Mouse (Mus musculus): Measurements from ENCODE around the gene AC170998.1. TPM values are rescaled to one million over a fixed set of nuclear protein-coding genes. Genes with fewer than 3 reads are reported as not detected.
A peak's percentile ranks its signal among the peaks of the same experiment; 100 is the strongest.
"Not testable (repeated sequence)": the region's sequence is repeated elsewhere in the genome, so short reads cannot be mapped to it uniquely, and the experiment has no call there.

AC170998.1 gene
- total RNA-seq, 2 experiments from 2014 or later: 1.1 to 6.5 TPM

GRCm38 (mm10) chr17:28706697-28707096 is 19.2 kb upstream of the AC170998.1 start:
- peak; percentile 43 for ATAC-seq (replicated peaks; ENCODE audit: poor library complexity)

DNA sequence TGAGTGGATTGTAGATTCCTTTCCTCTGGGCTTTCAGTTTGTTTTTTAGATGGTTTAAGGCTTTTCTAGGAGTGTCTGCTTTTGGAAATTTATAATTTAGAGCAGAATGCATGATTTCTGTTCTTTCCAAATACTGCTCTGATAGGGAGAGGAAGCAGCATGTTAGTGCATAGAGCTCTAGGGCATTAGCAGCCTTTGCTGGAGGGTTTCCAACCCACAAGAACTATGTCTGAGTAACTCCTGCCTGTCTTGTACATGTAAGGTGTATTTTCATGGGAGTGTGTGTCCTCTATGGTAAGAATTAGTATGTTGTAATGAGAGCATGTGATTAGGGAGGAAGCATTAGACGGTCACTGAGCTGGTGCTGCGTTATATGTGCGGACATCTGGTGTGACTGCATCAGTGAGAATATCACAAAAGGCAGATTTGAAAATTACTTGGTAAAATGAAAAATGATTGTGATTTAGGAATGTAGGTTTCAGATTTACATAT is 18.7 kb upstream of the AC170998.1 start:
- peak; percentile 17; the same call in 1 of the 2 replicates for ATAC-seq (replicated peaks; ENCODE audit: poor library complexity)

DNA sequence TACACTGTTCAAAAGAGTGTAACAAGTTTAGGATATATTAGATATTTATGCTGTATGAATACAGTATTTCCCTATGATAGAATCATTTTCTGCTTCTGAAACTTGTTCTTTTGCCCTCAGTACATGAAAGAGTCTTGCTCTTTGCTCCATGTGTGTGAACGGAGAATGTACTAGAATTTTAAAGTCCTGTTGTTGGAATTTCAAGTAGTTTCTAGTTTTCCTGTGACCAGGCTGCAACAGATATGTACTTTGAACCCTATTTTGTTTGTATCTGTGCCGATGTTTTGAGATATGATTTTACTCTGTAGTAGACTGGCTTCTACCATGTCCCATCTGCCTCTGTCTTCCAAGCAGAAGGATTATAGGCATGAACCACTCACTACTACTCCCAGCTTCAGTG is 18.1 kb upstream of the AC170998.1 start:
- no peak for ATAC-seq (replicated peaks; ENCODE audit: poor library complexity)

GRCm38 (mm10) chr17:28708989-28709388 is 16.9 kb upstream of the AC170998.1 start:
- peak; percentile 41; the same call in 1 of the 2 replicates for ATAC-seq (replicated peaks; ENCODE audit: poor library complexity)

DNA sequence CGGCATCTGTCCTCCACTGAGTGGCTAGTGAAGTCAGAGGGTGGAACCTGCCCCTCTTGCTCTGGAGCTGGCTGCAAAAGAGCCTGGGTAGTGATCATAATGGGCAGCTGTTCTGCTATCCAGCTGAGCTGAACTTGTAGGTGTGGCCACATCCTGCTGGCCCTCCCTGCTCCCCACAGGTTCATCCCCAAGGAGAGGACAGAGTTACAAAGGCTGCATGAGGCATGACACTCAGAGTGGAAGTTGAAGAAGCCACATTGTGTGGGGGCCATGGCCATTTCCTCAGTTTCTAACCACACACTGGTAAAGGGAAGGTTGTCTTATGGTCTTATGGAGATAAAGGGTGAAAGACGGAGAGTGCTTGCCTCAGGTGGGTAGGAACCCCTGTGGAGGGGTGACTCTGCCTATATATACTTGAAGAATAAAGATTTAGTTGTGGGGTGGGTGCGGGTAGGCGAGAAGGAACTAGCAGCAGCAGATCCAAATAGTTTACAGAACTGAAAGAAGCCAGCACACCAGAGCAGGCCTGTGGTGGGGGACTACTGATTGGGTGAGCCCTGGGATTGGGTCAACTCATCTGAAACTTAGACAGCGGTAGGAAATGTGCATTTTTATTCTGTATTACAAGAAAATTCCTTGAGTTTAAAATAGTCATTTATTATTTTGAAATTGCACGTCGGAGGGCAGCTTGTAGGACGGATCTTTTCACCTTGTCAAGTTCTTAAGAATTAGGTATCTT is 16.2 kb upstream of the AC170998.1 start:
- ATAC-seq (replicated peaks; ENCODE audit: poor library complexity): peak; percentile 66

DNA sequence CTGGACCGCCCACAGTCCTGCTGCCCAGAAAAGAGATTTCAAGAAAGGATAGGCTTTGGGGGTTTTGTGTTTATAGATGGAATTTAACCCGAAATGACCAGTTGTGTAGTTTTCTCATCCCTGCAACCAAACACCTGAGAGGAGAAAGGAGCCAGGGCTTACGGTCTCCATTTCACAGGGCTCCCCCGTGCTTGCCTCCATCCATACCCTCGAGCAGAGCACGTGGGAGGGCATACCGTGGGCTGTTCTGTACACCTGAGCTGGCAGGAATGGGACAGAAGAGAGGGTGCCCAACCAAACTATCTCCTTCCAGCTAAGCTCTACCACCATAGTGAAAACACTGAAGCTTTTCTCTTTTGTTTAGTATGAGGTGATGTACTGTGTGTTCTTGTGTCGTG is 15.6 kb upstream of the AC170998.1 start:
- ATAC-seq (replicated peaks; ENCODE audit: poor library complexity): no peak

GRCm38 (mm10) chr17:28711237-28711636 is 14.6 kb upstream of the AC170998.1 start:
- ATAC-seq (replicated peaks; ENCODE audit: poor library complexity): no peak

- no peak for ATAC-seq (replicated peaks; ENCODE audit: poor library complexity)
Measured at GRCm38 (mm10) chr17:28712305-28712704, 13.6 kb upstream of the AC170998.1 start.

DNA sequence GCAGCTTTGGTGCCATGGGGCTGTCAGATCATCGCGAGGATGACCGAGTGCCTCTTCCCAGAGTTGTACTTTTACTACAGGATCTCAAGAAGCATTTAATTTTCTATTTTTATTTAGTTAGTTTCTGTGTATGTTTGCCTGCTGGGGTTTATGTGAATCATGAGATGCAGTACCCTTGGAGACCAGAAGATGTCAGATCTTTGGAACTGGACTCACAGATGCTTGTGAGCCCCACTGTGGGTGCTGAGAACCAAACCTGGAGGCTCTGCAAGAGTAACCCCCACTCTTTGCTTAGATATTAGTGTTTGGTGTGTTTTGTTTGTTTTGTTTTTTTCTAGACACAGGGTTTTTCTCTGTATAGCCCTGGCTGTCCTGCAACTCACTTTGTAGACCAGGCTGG is 11.9 kb upstream of the AC170998.1 start:
- no peak; the same call in 1 of the 2 replicates for ATAC-seq (replicated peaks; ENCODE audit: poor library complexity)

- ATAC-seq (replicated peaks; ENCODE audit: poor library complexity): no peak
Measured at GRCm38 (mm10) chr17:28715832-28716548, 9.9 kb upstream of the AC170998.1 start.

DNA sequence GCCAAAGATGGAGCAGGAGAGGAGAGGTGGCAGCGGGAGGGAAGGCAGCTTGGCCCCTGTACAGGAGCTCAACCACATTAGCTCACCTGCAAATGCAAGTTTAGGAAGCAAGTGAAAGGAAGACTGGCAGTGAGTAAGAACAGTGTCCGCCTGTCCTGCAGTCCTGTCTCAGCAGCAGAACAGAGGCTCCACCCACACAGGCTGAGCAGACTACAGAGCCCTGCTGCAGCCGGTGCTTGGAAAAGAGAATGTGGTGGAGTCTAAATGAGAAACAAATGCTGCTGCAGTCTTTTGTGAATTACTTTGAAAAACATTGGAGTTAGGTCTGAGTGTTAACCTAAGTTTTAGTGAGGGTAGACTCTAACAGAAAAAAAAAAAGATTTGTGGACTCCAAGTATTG is 8.3 kb upstream of the AC170998.1 start:
- ATAC-seq (replicated peaks; ENCODE audit: poor library complexity): no peak

- not testable (repeated sequence) for ATAC-seq (replicated peaks; ENCODE audit: poor library complexity)
Measured at GRCm38 (mm10) chr17:28727511-28727910, 1.6 kb downstream of the AC170998.1 start.

DNA sequence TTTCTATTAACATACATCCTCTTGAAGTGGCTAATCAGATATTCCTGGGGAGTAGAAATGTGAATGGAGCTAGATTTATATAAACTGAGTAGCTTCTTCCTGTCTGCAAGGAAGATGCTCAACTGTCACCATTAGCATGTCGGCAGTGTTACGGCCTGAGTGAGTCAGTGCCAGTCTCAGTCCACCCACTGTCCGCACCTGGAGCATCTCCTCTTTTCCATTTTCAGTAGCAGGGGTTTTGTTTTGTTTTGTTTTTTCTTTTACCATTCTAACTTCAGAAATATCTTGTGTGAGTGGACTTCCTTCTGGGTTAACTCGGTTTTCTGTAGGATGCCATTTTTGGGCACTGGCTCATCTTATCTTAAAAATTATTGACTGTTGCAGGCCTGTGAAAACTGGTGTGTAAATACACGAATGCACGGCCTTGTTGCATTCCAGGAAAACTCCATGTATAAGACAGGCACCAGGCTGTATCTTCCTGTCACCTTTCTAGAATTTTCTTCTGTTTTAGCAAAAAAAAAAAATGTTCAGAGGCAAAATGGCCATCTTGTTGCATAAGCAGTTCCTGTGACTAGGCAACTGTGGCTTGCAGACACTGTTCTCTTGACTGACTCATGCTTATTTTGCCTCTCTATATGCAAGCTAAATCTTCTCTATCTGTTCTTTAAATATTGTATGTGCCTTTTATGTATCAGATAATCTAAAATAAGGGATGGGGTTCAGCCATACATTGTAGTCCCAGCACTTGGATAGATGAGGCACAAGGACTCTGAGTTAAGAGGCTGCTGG is 9.6 kb downstream of the AC170998.1 start:
- no peak for ATAC-seq (replicated peaks; ENCODE audit: poor library complexity)

DNA sequence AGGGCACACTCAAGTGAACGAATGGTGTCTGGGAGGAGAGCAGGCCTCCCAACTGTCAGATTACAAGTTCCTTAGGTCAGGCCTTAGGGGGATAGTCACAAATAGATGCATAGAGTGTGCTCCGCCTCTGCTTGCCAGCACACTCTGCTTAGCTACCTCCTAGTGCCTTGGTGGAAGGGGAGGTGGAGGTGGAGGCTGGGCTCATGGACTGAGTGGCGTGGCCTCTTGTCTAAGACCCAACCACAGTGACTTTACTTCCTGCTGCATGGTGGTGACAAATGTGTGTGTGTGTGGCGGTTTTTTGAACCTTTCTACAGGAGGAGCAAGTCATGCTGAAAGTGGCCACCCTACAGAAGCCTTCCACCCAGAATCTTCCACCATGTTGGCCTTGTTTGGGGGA is 10.6 kb downstream of the AC170998.1 start:
- peak; percentile 94 for ATAC-seq (replicated peaks; ENCODE audit: poor library complexity)

- no peak; the same call in 1 of the 2 replicates for ATAC-seq (replicated peaks; ENCODE audit: poor library complexity)
Measured at GRCm38 (mm10) chr17:28737973-28738372, 12.1 kb downstream of the AC170998.1 start.

DNA sequence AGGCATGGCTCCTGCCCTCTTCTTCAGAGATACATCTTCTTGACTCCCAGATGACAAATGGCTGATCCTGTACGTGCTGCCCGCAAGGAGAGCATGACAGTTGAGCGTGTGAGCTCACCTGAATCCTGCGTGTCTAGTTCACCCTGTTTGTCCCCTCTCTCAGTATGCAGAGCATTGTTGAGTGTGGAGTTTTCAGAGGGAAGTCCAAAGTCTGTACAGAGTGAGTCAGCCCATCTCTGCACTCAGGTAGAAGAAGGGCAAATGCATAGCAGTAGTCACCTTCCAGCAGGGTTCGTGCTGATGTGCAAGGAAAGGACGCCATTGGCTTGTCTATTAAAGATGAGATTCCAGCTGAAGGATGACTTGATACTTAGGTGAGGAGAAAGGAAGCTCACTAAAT is 13.4 kb downstream of the AC170998.1 start:
- ATAC-seq (replicated peaks; ENCODE audit: poor library complexity): no peak

GRCm38 (mm10) chr17:28743145-28743866 is 17.4 kb downstream of the AC170998.1 start:
- no peak for ATAC-seq (replicated peaks; ENCODE audit: poor library complexity)

DNA sequence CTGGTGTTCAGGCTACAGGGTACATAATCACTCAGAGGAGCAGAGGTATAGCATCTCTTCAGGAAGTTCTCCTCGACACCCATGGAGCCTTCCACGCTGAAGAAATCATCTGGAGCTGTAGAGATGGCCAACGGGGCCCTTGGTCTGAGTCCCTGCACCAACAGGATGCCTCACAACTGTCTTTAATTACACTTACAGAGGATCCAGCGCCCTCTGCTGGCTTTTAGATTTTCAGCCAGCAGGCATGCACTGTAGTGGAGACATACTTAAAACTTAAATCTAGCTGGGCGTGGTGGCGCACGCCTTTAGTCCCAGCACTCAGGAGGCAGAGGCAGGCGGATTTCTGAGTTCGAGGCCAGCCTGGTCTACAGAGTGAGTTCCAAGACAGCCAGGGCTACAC is 18.0 kb downstream of the AC170998.1 start:
- ATAC-seq (replicated peaks; ENCODE audit: poor library complexity): peak; percentile 55; the same call in 1 of the 2 replicates

GRCm38 (mm10) chr17:28745773-28746172 is 19.9 kb downstream of the AC170998.1 start:
- ATAC-seq (replicated peaks; ENCODE audit: poor library complexity): no peak

DNA sequence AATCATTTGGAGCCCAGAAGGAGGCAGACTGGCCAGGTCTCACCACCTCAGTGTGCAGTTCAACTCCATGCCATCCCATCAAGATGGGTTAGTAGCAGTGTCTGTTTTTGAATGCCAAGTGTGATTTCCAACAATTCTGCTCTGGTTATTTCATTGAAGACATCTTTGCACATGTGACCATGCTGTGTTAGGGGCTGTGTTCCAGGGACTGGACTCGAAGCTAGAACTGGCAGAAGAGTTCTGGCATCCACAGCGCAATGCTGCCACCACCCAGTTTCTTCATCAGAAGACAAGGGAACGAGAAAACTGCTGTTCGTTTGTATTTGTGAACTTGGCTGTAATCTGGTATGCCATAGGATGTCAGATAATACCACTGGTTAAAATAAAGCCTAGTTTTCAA is 22.1 kb downstream of the AC170998.1 start:
- no peak for ATAC-seq (replicated peaks; ENCODE audit: poor library complexity)

DNA sequence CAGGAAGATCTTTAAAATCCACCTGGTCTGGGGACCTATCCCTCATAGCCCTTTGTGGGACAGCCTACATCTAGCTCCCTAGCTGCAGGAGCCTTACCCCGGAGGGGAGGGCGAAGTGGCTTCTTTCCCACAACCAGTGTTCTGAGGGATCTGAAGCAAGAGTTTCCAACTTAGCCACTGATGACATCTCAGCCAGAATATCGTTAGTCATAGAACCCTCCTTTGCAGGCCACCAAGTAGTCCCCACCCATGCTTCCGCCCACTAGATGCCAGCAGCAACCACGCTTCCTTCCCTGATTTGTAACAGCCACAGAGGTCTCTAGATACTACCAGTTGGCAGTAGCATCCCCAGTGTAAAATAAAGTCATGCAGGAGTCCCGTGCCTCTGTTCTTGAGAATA is 24.7 kb downstream of the AC170998.1 start:
- peak; percentile 95 for ATAC-seq (replicated peaks; ENCODE audit: poor library complexity)
